Mouse (Mus musculus) brain, embryonic 14.5 days (tissue): ENCODE measurements around the gene Lgsn.

Experiments
- CTCF ChIP-seq: fragments of 200-500 bp; IDR thresholded peaks from 2 replicates; pipeline ENCODE4 v1.5.1; 2012; ENCODE audit warnings: inconsistent platforms, mild to moderate bottlenecking, moderate library complexity, borderline replicate concordance; ENCODE audit not compliant: insufficient read depth, insufficient read length; ENCODE audit errors: extremely low read depth
- POLR2A ChIP-seq: fragments of 200-500 bp; IDR thresholded peaks from 2 replicates; pipeline ENCODE4 v1.6.1; 2012; ENCODE audit warnings: mild to moderate bottlenecking, inconsistent platforms, borderline replicate concordance; ENCODE audit not compliant: poor library complexity, insufficient read depth, insufficient read length, severe bottlenecking; ENCODE audit errors: extremely low read depth

DNA sequence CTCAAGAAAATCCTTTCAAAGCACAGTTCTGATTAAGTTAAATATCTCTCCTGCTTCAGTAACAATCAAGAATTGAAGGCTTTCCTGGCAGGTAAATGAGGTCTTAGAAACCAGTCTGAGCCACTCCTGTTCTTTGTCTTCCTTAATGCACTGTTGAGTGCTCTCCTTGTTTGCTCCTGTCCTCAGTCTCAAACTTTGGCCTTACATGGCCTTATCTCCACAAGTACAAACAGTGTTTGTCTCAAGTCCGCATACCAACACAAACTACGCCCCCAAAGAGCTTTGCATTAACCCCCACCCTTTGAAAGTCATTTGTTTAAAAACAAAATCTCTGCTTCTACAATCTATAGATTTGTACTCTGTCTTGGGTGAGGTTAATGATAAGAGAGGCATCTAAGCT lies 20.0 kb upstream of the Lgsn start:
- TF ChIP-seq CTCF (no peak), POLR2A (no peak)
